Comparison of ENCODE assay signal across 7 mouse cellular contexts in the genomic region with DNA sequence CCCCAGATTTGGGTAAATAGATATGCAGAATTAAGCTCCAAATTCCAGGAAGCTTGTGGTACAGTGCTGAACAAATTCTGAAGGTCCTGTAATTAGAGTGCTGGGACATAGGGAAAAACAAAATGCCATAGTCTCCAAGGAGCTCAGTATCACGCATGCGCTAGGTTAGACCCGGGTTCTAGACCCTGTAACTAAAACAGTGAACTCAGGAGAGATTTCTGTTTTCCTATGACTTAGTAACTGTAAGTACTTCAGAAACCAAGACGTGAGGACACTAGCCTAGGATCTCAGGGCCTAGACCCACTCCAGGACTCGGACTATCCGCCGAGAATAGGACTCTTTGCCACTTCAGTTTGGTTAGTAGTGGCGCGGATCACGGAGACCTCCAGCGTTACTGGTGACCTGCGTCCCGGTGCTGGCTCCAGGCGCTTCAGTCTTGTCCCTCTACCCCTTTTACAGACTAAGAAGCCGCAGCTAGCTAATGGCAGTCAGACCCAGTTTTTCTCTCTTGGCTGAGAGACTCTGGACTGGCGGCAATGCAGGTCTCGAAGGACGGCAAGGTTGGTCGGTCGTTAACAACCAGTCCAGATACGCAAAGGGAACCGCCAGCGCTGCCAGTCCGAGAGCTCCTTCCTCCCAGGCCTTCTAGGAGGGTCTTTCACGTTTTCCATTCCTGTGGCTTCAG. TPM values are rescaled to one million over a fixed set of nuclear protein-coding genes. Genes with fewer than 3 reads are reported as not detected.
DNase-seq lines count a peak whose midpoint lies in the region; ATAC-seq and TF ChIP-seq lines count a peak whose summit lies in the region.

No protein-coding gene starts in this region.

- 3% methylated on average over 25 of the region's 25 CpGs for WGBS in forebrain, postnatal 0 days
- WGBS in lung, embryonic 16.5 days, result under 1% methylated on average over 25 of the region's 25 CpGs
- 4% methylated on average over 25 of the region's 25 CpGs for WGBS in spleen, adult 2 months

- peaks cover 13% of the 10 kb centered on the region; the same call in 1 of the 2 replicates for H3K4me1 ChIP-seq in forebrain, postnatal 0 days (ENCODE audit: insufficient read depth)
- peaks cover 39% of the 10 kb centered on the region for H3K4me1 ChIP-seq in lung, embryonic 16.5 days (replicated peaks; ENCODE audit: control insufficient read depth, insufficient read depth, low read length)
- peaks cover 9% of the 10 kb centered on the region for H3K4me1 ChIP-seq in spleen, adult 2 months (ENCODE audit: control insufficient read depth, insufficient read depth, insufficient read length)

- peak; percentile 66 for DNase-seq in A20 (ENCODE audit: low read depth, low spot score)
- peak; percentile 28 to 34 for DNase-seq in CD8-positive naive resting alpha-beta T cell, adult 2 months (ENCODE audit: low read depth in 2 of 2, low spot score in 2 of 2)
- peak; percentile 67 for DNase-seq in cerebellum, adult 9-10 months
- no peak for DNase-seq in forebrain, postnatal 0 days
- peak; percentile 51 for DNase-seq in kidney, adult 11 months
- peak in 1 of 2 experiments; percentile 19 for DNase-seq in spleen, adult 2 months (ENCODE audit: low read depth in 1 of 2, low spot score in 2 of 2)

- H3K9me3 ChIP-seq in forebrain, postnatal 0 days (ENCODE audit: low read length), result no peaks in the 10 kb centered on the region
- H3K9me3 ChIP-seq in lung, embryonic 16.5 days (ENCODE audit: control insufficient read depth, low read length), result no peaks in the 10 kb centered on the region

- H3K36me3 ChIP-seq in forebrain, postnatal 0 days (ENCODE audit: insufficient read depth), result 0 out of 2 replicates have a peak, but pooled peaks cover 2% of the 10 kb centered on the region
- H3K36me3 ChIP-seq in lung, embryonic 16.5 days (ENCODE audit: control insufficient read depth, insufficient read depth, low read length), result peaks cover 2% of the 10 kb centered on the region; the same call in 1 of the 2 replicates
- no peaks in the 10 kb centered on the region for H3K36me3 ChIP-seq in spleen, adult 2 months (ENCODE audit: control insufficient read depth, insufficient read depth, low read length)

- ATAC-seq in forebrain, postnatal 0 days, result no peak
- ATAC-seq in lung, embryonic 16.5 days (ENCODE audit: low read depth), result no peak

- H3K4me3 ChIP-seq in forebrain, postnatal 0 days (ENCODE audit: low read depth, low read length), result peak overlapping the region; percentile 83
- H3K4me3 ChIP-seq in lung, embryonic 16.5 days (ENCODE audit: low read length), result peak overlapping the region; percentile 67
- H3K4me3 ChIP-seq in spleen, adult 2 months (ENCODE audit: extremely low read depth, insufficient read depth, insufficient read length), result peak overlapping the region; percentile 63

- no peak for TF ChIP-seq POLR2A in spleen, adult 2 months (IDR thresholded peaks at IDR 0.05; ENCODE audit: low read depth, low read length)

- TF ChIP-seq CTCF in forebrain, postnatal 0 days (IDR thresholded peaks at IDR 0.05; ENCODE audit: low read depth), result no peak
- TF ChIP-seq CTCF in spleen, adult 2 months (IDR thresholded peaks at IDR 0.05; ENCODE audit: extremely low read depth, insufficient read depth, insufficient read length, insufficient replicate concordance), result no peak

- peak overlapping the region; percentile 85 for H3K27ac ChIP-seq in forebrain, postnatal 0 days (ENCODE audit: low read depth, low read length)
- H3K27ac ChIP-seq in lung, embryonic 16.5 days (ENCODE audit: low read length), result peak overlapping the region; percentile 94
- peak overlapping the region; percentile 60 for H3K27ac ChIP-seq in spleen, adult 2 months (ENCODE audit: insufficient read depth, low read length)

- H3K9ac ChIP-seq in forebrain, postnatal 0 days, result peak overlapping the region; percentile 65
- peak overlapping the region; percentile 95 for H3K9ac ChIP-seq in lung, embryonic 16.5 days (ENCODE audit: low read length)

- peak overlapping the region; percentile 60 for H3K4me2 ChIP-seq in forebrain, postnatal 0 days (ENCODE audit: low read depth)
- peak overlapping the region; percentile 85 for H3K4me2 ChIP-seq in lung, embryonic 16.5 days (ENCODE audit: low read depth, low read length)

- H3K27me3 ChIP-seq in forebrain, postnatal 0 days (ENCODE audit: insufficient read depth, low read length), result no peaks in the 10 kb centered on the region
- no peaks in the 10 kb centered on the region for H3K27me3 ChIP-seq in lung, embryonic 16.5 days (ENCODE audit: control insufficient read depth, insufficient read depth, low read depth, low read length)
- no peaks in the 10 kb centered on the region for H3K27me3 ChIP-seq in spleen, adult 2 months (ENCODE audit: control insufficient read depth, insufficient read depth, low read length)

RNA-seq across cellular contexts. Expression of a gene that starts 1.0 kb away (rescaled TPM):
- 85.6 and 86.3 TPM in 2 replicates for total RNA-seq in forebrain, postnatal 0 days (2014; rRNA removed)
- polyA plus RNA-seq in forebrain, postnatal 0 days (2015; fragmentation: Nextera tagmentation; extraction: Ambion mirVana), result 28.7 and 32.7 TPM in 2 replicates
- polyA plus RNA-seq in lung, embryonic 16.5 days (2015; fragmentation: Nextera tagmentation; extraction: Ambion mirVana), result 33.5 and 33.9 TPM in 2 replicates
- polyA plus RNA-seq in spleen, adult 2 months (2012; rRNA removed), result 23.8 and 28.1 TPM in 2 replicates

RNA-seq across cellular contexts. Expression of a gene that starts 22.3 kb away (rescaled TPM):
- 19.9 and 22.5 TPM in 2 replicates for total RNA-seq in forebrain, postnatal 0 days (2014; rRNA removed)
- 33.5 and 34.2 TPM in 2 replicates for polyA plus RNA-seq in forebrain, postnatal 0 days (2015; fragmentation: Nextera tagmentation; extraction: Ambion mirVana)
- 96.9 and 111 TPM in 2 replicates for polyA plus RNA-seq in lung, embryonic 16.5 days (2015; fragmentation: Nextera tagmentation; extraction: Ambion mirVana)
- polyA plus RNA-seq in spleen, adult 2 months (2012; rRNA removed), result 25.1 and 25.7 TPM in 2 replicates

RNA-seq across cellular contexts. Expression of a gene that starts 24.5 kb away (rescaled TPM):
- not detected in 2 replicates for total RNA-seq in forebrain, postnatal 0 days (2014; rRNA removed)
- not detected in 2 replicates for polyA plus RNA-seq in forebrain, postnatal 0 days (2015; fragmentation: Nextera tagmentation; extraction: Ambion mirVana)
- polyA plus RNA-seq in lung, embryonic 16.5 days (2015; fragmentation: Nextera tagmentation; extraction: Ambion mirVana), result not detected in 2 replicates
- polyA plus RNA-seq in spleen, adult 2 months (2012; rRNA removed), result not detected in 2 replicates

RNA-seq across cellular contexts. Expression of a gene that starts 26.0 kb away (rescaled TPM):
- total RNA-seq in forebrain, postnatal 0 days (2014; rRNA removed), result 0.23 and 0.48 TPM in 2 replicates
- 0.08 and 0.16 TPM in 2 replicates for polyA plus RNA-seq in forebrain, postnatal 0 days (2015; fragmentation: Nextera tagmentation; extraction: Ambion mirVana)
- polyA plus RNA-seq in lung, embryonic 16.5 days (2015; fragmentation: Nextera tagmentation; extraction: Ambion mirVana), result 0.25 and 0.26 TPM in 2 replicates
- polyA plus RNA-seq in spleen, adult 2 months (2012; rRNA removed), result 0.01 TPM in 1 of 2 replicates, not detected in the other
